Mouse (Mus musculus) embryonic stem cell, embryonic (primary cell): ENCODE data around the gene Cacna2d3.

Source experiments
- CTCF ChIA-PET, 4 experiments: fragments of 300-600 bp in 2 of 4; fragments of 350-600 bp in 2 of 4; sonication (Branson Sonifier 250); formaldehyde crosslinking; loops; one replicate each; lab custom pipeline; 2022; ENCODE audit warnings: inconsistent platforms in 2 of 4; lab: Charles Lee
- POLR2A ChIA-PET, 4 experiments: fragments of 300-600 bp in 2 of 4; fragments of 350-600 bp in 2 of 4; sonication (Branson Sonifier 250); formaldehyde crosslinking; loops; one replicate each; lab custom pipeline; 2022; ENCODE audit warnings: antibody characterized with exemption in 4 of 4, inconsistent platforms in 1 of 4; lab: Charles Lee

The Cacna2d3 gene

DNA sequence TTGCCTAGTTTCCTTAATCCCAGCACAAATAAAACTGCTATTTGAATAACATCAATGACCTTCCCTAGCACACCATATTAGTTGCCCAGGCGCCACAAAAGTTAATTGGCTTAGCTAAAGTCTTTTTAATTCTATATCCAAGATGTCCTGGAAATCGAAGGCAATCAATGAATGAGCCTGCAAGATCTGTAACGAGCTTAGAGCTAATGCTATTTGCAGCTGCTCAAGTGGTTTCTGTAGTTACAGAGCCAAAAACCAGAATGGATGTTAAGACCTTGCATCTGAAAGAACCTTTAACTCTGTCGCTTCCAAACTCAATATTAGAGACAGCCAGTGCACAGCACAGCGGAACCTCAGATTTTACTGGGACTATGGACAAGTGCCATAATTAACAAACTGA, 173.0 kb downstream of the Cacna2d3 start:
- ChIA-PET POLR2A (no interaction called here), CTCF (interaction anchor here in 2 of 4 experiments (0.6 kb wide), 2 partner anchors 202 to 1299 kb away, joined by 3 read pairs; no protein-coding TSS in a partner anchor)

DNA sequence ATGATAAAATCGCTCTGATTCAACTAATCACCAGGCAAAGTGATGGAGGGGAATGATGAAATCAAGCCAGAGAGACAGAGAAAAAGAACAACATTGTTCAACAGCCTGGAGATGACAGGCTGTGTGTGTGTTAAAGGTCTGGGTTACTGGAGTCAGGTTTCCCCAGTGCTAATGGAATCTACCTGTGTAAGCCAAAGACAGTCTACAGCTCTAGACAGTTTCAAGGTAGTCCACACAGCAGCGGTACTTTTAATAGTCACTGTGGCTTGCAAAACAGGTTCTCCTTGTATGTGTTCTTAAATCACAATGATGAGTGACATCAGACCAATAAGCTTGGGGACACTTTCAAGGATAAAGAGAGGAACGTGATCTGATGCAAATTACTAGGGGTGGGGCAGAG, 191.1 kb downstream of the Cacna2d3 start:
- ChIA-PET CTCF (no interaction called here), POLR2A (interaction anchor here in 1 of 4 experiments (0.6 kb wide), 1 partner anchor 721 kb away, joined by 3 read pairs; no protein-coding TSS in a partner anchor)

DNA sequence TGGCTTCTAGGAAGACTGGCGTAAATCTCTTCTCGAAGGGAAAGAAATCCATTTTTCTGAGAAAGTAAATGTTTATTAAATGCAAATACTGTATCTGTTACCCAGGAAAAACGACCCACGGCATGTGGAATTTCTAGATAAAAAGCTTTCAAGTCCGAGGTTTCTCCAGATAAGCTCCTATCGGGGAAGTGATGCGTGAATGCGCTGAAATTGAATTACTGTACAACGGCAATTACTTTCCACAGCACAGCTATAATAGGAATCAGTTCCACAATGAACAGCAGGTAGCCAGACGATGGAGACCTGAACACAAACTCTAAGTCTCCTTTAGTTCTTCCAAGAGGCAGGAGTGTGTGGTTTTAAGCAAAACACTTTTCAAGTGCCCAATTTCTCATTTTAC, 193.0 kb downstream of the Cacna2d3 start:
- CTCF ChIA-PET: no interaction called here

DNA sequence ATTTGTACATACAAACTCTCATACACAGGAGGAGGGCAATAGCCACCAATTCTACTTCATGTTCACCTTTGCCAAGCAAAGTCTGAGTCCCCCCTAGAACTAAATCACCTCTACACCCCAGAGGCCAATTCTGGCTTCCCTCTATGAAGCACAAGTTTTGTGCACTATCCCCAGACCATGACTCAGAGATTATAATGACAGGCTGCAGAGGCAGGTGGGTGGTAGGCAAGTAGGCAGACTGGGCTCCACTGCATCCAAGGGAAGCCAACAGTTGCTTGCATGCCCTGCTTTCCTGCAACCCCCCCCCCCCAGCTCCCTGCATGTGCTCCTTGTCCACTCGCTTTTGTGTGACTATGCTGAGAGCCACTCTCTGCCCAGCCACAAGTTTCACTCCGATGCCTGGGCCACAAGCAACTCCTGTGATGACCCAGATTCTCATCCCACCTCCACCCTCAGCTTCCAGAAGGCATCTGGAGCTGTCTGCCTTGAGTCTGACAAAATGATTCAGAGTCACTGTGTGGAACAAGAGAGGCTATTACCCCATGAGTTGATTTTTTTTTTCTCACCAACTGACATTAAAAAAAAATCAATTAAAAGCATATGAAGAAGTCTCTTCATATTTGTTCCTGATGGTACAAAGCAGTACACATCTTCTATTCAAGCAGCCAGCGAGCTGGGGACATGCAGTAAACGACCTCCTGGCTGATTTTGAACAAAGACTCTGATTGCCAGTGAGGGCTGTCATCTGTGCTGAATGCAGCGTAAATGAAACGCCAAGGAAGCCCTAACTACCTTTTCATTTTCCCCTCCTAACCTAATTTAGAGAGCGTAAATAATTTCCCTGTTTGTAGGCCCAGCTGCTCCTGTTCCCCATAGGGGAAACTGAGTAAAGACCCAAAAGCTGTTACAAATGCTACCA, 201.7 kb downstream of the Cacna2d3 start:
- CTCF ChIA-PET: interaction anchor here in 1 of 4 experiments (0.7 kb wide), 1 partner anchor 20 kb away, joined by 3 read pairs; no protein-coding TSS in a partner anchor
- POLR2A ChIA-PET: interaction anchor here in 1 of 4 experiments (0.5 to 0.6 kb wide), 2 partner anchors 255 to 367 kb away, joined by 4 to 5 read pairs; no protein-coding TSS in a partner anchor

More for the DNA sequence above, 193.0 kb downstream of the Cacna2d3 start:
- POLR2A ChIA-PET: interaction anchor here in 1 of 4 experiments (0.7 kb wide), 1 partner anchor 600 kb away, joined by 3 read pairs; no protein-coding TSS in a partner anchor

DNA sequence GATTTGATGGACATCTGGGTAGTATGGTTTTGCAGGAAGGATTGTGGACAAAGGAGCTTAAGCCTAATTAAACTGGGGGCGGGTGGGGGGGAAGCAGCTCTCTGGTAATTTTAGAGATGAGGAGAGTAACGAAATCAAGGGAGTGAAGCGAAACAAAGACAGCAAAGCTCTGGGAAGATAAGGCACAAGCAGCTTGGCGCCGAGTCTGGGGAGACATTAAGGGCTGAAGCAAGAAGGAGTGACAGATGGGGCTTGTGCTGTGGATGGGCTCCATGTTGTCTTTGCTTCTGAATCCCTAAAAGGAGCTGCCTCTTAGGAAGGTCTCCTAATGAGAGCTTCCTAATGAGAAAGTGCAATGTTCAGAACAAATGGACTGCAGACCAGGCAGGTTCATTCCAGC, 219.0 kb downstream of the Cacna2d3 start:
- ChIA-PET CTCF (no interaction called here), POLR2A (no interaction called here)

DNA sequence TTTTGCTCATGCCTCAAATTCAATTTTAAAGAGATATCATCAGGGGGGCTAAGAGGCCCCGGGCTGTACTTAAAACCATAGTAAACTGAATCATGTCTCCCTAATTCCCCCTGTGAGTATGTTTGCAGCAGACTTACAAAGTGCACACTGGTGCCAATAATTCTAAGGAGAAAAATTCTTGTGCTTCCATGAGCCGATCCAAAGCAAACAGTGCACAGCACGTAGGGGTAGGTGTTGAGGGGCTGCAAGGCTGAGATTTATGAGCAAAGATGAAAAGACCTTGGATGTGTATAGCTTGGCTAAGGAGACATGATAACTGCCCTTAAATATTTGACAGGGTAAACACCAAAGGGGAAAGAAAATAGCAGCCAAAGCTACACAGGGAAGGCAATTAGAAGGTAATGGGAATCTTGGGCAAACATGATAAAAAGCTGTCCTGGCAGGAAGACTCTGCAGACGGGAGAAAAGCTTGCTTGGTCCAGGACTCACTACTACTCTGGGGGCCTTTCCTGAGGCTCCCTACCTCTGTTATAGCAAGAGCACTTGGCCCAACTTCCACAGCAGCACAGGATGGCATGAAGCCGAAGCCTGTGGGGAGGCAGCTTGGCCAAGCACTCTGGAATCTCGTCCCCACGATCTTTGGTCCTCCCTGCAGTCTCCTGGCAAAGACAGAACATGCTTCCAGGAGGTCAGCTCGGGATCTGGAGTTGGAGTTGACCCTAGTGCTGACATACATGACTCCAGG, 222.9 kb downstream of the Cacna2d3 start:
- POLR2A ChIA-PET: no interaction called here

DNA sequence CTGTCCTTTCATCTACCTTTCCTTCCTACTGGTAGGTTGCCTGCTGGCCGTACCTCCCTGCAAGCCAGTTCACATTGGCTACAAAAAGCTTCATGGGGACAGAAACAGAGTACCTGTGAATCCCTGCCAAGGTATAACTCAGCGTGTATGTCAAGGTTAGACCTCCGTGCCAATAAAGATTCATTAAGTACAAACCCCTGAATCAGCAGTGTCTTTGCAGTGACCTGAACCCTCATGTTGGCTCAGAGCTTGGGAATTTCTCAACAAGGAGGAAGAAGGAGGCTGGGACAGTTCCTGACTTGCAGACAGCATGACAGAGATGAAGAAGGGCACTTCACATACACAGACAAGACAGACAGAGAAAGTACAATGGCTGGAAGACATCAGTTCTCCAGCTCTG, 225.1 kb downstream of the Cacna2d3 start:
- ChIA-PET CTCF (no interaction called here), POLR2A (no interaction called here)

More for the DNA sequence above, 222.9 kb downstream of the Cacna2d3 start:
- CTCF ChIA-PET: interaction anchor here in 1 of 4 experiments (0.6 kb wide), 1 partner anchor 34 kb away, joined by 3 read pairs; no protein-coding TSS in a partner anchor

DNA sequence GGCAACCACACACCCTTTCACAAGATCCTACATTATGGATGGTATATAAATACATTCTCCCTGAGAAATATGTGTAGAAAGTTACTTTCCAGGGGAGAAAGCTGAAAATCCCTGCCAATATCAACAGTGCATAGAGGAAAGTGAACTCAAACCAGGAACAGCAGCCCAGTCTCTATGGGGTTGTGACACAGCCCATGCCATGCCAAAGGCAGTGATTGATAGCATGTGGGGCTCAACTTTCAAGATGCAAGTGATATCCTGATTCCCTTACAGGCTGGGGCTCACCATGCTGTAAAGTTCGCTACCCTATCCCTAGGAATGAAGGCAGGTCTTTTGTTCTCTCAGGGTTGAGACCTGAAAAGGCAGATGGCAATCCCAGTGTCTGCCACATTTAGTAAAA, 229.9 kb downstream of the Cacna2d3 start:
- CTCF ChIA-PET: no interaction called here
- POLR2A ChIA-PET: no interaction called here

DNA sequence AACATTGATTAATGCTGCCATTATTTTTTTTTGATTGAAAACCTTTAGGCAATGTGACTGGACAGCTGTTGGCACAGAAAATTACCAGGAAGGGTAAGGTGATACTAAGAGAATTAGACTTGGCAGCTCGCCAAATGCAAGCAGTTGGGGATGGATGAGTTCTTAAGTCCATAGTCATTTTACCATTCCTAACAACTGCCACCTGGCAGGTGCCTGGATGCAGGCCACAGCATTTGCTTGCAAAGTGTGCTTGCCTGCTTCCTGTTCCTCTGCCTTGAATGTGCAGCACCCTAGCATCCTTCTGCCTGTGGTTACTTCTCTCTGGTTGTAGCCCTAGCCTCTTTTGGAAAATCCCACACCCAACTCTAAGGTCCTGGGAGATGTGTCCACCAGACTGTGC, 236.2 kb downstream of the Cacna2d3 start:
- CTCF ChIA-PET: no interaction called here
- POLR2A ChIA-PET: no interaction called here

DNA sequence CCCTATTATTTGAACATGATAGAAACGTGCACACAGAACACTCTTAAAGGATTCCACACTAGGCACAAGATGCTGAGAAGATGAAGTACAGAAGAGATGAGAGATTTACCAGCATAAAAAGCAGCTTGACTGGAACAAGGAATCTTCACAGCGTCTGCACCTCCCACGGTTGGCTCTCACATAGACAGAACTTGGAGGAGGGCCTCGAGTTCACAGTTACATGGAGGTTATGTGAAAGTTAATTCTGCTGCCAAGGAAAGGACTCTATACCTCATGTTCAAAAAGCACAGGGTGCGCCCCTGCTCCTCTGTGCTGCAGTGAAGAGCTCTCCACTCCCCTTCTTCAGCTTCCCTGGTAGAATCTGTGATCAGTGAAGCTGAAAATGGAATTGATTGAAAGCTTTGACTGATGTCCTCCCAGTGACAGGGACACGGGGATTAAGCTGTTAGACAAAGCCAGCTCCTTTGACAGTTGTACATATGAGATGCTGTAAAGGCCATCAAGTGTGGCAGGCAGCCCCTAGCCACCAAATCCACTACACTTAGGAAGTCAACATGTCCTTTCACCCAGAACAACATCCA, 243.2 kb downstream of the Cacna2d3 start:
- ChIA-PET CTCF (interaction anchor here in 1 of 4 experiments (0.5 kb wide), 1 partner anchor 12 kb away, joined by 3 read pairs; no protein-coding TSS in a partner anchor), POLR2A (no interaction called here)

DNA sequence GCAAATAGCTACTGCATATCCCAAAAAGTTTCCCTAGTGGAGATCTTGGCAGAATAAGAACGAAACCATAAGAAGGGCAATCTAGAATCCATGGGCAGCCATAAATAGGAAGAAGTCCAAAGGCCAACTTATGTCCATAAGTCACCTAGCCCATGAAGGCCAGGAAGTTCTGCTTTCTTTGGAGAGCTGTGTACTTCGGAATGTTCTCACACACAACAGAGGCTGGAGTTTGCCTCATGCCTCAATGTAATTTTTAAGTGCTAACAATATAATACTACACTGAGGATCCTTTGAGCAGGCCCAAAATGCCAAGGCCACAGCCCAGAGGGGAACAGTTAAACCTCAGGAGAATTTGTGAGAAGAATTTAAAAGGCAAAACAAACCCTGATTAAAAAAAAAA, 257.4 kb downstream of the Cacna2d3 start:
- ChIA-PET CTCF (interaction anchor here in 1 of 4 experiments (0.7 kb wide), 1 partner anchor 690 kb away, joined by 3 read pairs; no protein-coding TSS in a partner anchor), POLR2A (no interaction called here)

DNA sequence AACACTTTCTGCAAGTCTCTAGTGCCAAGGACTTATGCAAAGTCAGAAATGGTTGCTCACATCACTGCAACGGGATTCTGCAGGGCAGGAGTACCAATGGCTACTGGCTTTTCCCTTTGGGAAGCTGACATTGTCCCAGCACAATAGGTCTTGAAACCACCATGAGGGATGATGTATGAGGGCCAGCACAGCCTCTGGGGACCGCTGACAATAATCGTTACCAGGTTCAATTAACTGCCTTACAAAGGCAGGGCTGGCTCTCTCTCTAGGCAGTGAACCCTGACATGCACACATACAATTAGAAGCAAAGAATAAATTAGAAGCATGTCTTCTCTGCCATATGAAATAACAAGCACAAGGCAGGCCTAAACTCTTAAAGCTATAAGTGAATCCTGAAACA, 272.5 kb downstream of the Cacna2d3 start:
- ChIA-PET CTCF (no interaction called here), POLR2A (no interaction called here)

DNA sequence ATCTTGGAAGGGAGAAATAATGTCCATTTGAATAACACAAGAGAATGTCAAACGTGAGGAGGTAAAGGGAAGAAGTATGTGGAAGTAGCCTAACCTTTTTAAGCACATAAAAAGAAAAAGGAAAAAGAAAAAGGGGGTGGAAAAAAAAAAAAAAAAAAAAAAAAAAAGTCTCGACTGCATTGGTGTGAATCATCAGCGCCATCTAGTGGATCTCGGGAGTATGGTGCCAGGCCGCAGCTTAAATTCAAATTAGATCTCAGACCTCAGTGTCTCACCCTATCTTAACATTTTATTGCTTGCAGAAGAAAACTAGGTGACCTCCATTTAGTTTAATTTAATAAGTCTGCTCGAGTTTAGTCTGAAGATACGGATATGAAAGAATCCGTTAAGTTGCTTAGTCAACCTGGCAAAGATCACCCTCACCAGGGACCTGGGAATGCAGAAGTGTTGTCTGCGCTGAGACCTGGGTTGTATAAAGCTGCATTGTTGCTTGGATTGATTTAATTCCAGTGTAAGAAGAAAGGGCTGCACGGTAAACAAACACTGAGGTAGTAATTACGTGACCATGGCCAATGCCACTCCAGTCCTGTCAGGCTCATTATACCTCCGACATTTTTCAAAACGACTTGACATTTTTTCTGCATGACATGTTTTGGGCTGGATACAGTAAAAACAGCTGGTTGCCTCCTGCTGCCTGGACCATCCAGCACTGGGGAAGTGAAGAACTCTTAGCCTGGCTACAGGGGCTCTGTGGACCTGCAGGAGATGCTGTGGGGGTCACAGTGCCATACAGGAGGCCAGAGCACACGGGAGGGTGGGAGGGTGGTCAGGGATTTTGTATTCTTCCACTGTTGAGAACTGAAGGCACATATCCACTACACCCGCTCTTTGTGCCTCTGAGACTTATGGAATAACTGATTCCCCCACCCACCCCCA, 278.3 kb downstream of the Cacna2d3 start:
- CTCF ChIA-PET: interaction anchor here (0.5 to 2.3 kb wide), 16 partner anchors 9 to 1646 kb away, joined by 3 to 20 read pairs (median 4); no protein-coding TSS in a partner anchor
- POLR2A ChIA-PET: interaction anchor here in 1 of 4 experiments (0.7 kb wide), 1 partner anchor 381 kb away, joined by 3 read pairs; no protein-coding TSS in a partner anchor

DNA sequence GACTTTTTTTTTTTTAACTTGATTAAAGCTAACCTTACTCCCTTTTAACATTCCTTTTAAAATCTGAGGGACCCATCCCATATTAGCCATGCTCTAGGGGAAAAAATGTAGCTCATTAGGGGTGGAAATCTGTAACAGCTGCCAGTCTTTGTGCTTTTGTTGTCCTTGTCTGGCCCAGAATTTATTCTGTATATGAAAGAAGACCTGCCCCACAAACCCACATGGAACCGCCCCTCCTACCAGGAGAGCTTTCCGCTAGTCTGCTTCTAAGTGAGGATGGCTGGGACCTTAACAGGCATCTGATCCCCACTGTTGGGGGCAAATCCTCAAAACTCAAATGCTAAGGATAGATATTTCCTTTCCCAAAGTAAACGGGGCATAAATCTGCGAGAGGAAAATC, 279.2 kb downstream of the Cacna2d3 start:
- POLR2A ChIA-PET: no interaction called here
- CTCF ChIA-PET: interaction anchor here (0.6 to 2.3 kb wide), 5 partner anchors 121 to 357 kb away, joined by 3 to 13 read pairs (median 6); no protein-coding TSS in a partner anchor

DNA sequence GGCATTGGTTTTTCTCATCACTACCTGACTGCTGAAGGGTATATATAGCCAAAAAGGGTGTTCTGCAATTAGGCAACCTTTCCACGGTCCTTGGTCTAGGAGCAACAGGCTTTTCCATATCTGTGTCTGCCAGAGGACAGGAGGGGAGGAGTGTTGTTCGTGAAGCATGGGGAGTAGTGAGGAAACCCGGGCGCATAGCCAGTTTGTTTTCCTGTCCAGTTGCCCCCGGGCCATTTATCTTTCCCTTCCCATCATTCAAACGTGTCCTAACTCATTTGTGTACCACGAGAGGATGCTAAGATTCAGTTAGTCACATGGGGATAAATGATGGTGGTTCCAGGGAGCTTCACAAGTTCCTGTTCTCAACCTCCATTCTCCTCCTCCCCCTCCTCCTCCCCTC, 283.0 kb downstream of the Cacna2d3 start:
- ChIA-PET CTCF (no interaction called here), POLR2A (no interaction called here)

DNA sequence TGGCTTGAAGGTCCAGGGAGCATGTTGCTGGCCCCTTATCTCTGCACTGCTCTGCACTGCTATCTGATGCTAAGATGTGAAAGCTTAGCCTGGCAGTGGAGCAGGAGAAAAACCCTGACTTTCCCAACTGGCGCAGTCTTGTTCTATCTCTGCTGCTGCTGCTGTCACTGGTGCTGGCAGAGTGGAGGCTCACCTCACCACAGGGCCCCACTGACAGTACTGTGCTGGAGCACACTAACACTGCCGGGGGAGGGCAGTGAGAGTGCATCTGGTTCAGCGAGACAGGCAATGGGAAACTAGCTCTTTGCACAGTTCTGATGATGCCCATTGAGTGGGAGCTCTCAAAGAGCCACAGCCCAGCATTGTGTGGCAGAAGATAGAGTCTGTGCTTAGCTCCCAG, 283.4 kb downstream of the Cacna2d3 start:
- POLR2A ChIA-PET: no interaction called here
- CTCF ChIA-PET: no interaction called here

DNA sequence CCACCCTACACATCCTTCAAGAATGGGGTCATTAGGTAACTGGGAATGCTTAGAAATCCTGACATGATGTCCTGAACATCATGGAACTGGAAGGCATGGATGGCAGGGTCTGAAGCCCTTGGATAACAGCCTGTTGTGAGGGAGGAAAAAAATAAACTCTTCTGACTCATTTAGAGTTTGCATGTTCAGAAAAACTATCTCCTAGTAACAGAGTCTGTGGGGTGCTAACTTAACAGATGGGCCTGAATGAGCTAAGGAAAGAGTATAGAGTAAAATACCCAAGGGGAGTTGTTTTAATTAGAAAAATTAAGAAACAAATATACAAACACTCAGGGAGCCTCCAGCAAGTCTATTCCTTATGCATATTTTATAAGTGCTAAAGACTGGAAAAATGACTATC, 286.5 kb downstream of the Cacna2d3 start:
- ChIA-PET CTCF (no interaction called here), POLR2A (no interaction called here)

DNA sequence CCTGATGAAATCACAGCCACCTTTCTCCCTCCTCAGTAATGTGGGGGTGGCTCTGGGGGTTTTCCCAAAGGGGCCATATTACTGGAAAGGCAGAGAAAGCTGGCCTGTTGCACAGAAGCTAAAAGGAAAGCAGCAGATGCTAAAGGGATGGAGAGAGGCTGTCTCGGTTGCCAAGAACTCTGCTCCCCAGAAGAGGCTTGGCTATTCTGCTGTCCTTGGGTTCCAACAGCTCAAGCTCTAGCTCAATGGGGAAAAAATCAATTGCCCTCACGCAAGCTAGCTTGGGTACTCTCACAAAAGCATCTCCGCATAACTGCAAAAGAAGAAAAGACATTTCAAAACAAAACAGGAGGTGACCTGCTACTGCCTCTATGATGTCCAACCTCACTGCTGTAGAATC, 287.9 kb downstream of the Cacna2d3 start:
- CTCF ChIA-PET: interaction anchor here in 2 of 4 experiments (0.5 to 0.6 kb wide), 2 partner anchors 10 to 129 kb away, joined by 3 to 4 read pairs; no protein-coding TSS in a partner anchor
- POLR2A ChIA-PET: no interaction called here
